Mouse (Mus musculus) frontal cortex, postnatal 25 days (tissue): ENCODE measurements around the gene Gm8660.
"Not testable (repeated sequence)": the region's sequence is repeated elsewhere in the genome, so short reads cannot be mapped to it uniquely, and the experiment has no call there.

Source experiments
- DNase-seq, 2 experiments: peaks; one replicate each; pipeline ENCODE4 v3.0.0; 2022; ENCODE audit warnings: low spot score in 2 of 2

The Gm8660 gene

DNA sequence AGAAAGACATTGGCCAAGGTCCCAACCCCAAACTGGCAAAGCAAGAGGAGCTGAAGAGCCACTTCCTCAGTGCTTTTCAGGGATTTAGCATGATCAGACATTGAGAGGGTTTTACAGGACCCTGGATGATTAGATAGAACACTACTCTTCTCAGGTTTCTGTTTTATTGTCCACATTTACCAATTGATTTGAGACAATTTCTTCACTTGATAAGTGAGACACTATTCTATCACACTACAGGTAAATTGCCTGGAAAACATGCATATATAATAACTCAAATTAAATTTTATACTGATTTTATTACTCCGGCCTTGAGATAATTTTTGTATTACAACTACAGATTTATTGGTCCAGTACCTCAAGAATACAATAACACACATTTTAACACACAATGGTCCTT lies at the start of gene Gm8660:
Gm8660 (minus strand) TSS at position 101 of the 400 bp plus-strand sequence.
- not testable (repeated sequence) for DNase-seq

DNA sequence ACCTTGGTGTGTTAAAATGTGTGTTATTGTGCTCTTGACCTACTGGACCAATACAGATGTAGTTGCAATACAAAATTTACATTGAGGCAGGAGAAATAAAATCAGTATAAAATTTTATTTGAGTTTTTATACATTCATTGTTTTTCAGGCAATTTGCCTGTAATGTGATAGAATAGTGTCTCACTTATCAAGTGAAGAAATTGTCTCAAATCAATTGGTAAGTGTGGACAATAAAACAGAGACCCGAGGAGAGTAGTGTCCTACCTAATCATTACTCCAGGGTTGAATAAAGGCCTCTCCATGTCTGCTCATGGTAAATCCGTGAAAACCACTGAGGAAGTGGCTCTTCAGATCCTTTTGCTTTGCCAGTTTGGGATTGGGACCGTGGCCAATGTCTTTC lies 42.4 kb upstream of the Gm8660 start, which contains the start of gene Vmn1r148:
Vmn1r148 (plus strand) TSS at position 301 of the 400 bp plus-strand sequence.
- DNase-seq, result not testable (repeated sequence)

DNA sequence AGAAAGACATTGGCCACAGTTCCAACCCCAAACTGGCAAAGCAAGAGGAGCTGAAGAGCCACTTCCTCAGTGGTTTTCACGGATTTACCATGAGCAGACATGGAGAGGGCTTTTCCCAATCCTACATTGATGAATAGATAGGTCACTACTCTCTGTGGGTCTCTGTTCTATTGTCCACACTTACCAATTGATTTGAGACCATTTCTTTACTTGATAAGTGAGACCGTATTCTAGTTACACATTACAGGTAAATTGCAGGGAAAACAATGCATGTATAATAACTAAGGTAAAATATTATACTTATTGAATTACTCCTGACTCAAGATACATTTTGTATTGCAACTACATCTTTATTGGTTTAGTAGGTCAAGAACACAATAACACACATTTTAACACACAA lies 41.2 kb downstream of the Gm8660 start, which contains the start of gene Gm4187:
Gm4187 (minus strand) TSS at position 101 of the 400 bp plus-strand sequence.
- not testable (repeated sequence) for DNase-seq
